Mouse (Mus musculus) lung, postnatal 0 days (tissue): Measurements from ENCODE around the gene Pak1. TPM values are rescaled to one million over a fixed set of nuclear protein-coding genes. Genes with fewer than 3 reads are reported as not detected.

Experiments used
- ATAC-seq: fragments of 200-750 bp; cut with Nextera tagmentation; 2 replicates; pipeline ENCODE4 v1.8.0; 2017; ENCODE audit warnings: moderate library complexity
- DNase-seq: peaks from one replicate; pipeline ENCODE4 v3.0.0-alpha.2; 2016; ENCODE audit warnings: low spot score
- H3K27ac ChIP-seq: fragments of 300-500 bp; sonication (generic); 2 replicates; pipeline ENCODE4 v1.5.1; 2014; ENCODE audit warnings: antibody characterized with exemption, mild to moderate bottlenecking, low read length, mixed read lengths
- H3K27me3 ChIP-seq: fragments of 300-500 bp; sonication (generic); replicated peaks from 2 replicates; pipeline ENCODE4 v1.6.1; 2014; ENCODE audit warnings: low read length, mixed read lengths; ENCODE audit not compliant: insufficient read depth
- H3K36me3 ChIP-seq: fragments of 300-500 bp; sonication (generic); 2 replicates; pipeline ENCODE4 v1.6.1; 2014; ENCODE audit warnings: low read length, mixed read lengths; ENCODE audit not compliant: insufficient read depth
- H3K4me1 ChIP-seq: fragments of 300-500 bp; sonication (generic); 2 replicates; pipeline ENCODE4 v1.6.1; 2014; ENCODE audit warnings: antibody characterized with exemption, low read depth, low read length, mixed read lengths; ENCODE audit not compliant: insufficient read depth
- H3K4me2 ChIP-seq: fragments of 300-500 bp; sonication (generic); replicated peaks from 2 replicates; pipeline ENCODE4 v1.6.1; 2014; ENCODE audit warnings: low read depth, mild to moderate bottlenecking, low read length, moderate library complexity, mixed read lengths
- H3K4me3 ChIP-seq: fragments of 300-500 bp; sonication (generic); 2 replicates; pipeline ENCODE4 v1.5.1; 2014; ENCODE audit warnings: low read depth, low read length
- H3K9ac ChIP-seq: fragments of 300-500 bp; sonication (generic); replicated peaks from 2 replicates; pipeline ENCODE4 v1.6.1; 2014; ENCODE audit warnings: low read depth, mild to moderate bottlenecking
- H3K9me3 ChIP-seq: fragments of 300-500 bp; sonication (generic); 2 replicates; pipeline ENCODE4 v1.6.1; 2016; ENCODE audit warnings: low read length, mixed read lengths
- CTCF ChIP-seq: IDR thresholded peaks from 2 replicates; pipeline ENCODE4 v1.5.1; 2016; ENCODE audit warnings: antibody characterized with exemption, mild to moderate bottlenecking
- EP300 ChIP-seq: IDR thresholded peaks from 2 replicates; pipeline ENCODE4 v1.6.1; 2016; ENCODE audit warnings: antibody characterized with exemption, mild to moderate bottlenecking, control low read depth
- WGBS: fragments of 180-500 bp; shearing (Covaris S2); extraction: QIAGEN DNeasy Blood & Tissue Kit; methylation state at CpG from one replicate; pipeline ENCODE4 v1.1.7; 2014; 5-methylcytosine and 5-hydroxymethylcytosine counted together
- polyA plus RNA-seq: library from polyadenylated mRNA; unstranded; fragments of >200 nt; fragmentation: Nextera tagmentation; extraction: Ambion mirVana; gene quantifications from 2 replicates; pipeline ENCODE4 v1.2.1, GENCODE M21; 2015

Gene Pak1
- polyA plus RNA-seq, 1 experiment from 2014 or later, result 6.9 TPM

DNA sequence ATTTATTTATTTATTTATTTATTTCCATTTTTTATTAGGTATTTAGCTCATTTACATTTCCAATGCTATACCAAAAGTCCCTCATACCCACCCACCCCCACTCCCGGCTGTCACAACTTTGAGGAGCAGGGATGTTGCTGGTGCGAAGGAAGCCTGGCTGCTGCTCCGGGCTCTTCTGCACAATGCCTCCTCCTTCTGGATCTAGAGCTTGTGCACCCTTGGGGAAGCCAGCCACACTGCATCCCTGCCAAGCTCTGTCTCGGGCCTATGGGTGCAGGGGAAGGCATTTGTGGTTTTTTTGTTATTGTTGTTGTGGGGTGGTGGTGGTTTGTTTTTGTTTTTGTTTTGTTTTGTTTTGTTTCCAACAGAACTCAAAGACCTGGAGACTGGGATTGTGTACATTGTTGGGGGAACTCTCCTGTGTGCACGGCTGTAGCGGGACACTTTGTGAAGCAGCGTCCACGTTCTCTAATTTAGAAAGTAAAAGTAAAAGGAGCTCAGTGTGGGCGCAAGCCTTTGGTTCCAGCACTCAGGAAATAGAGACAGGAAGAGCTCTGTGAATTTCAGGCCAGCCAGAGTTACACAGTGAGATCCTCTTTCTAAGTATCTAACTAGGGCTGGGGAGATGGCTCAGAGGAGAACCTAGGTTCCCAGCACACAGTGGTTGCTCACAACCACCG, 39.7 kb upstream of the Pak1 start:
- Histone ChIP-seq H3K27ac (peak overlapping the region; percentile 93), H3K27me3 (no peaks in the 10 kb centered on the region), H3K4me1 (no peaks in the 10 kb centered on the region), H3K36me3 (no peaks in the 10 kb centered on the region), H3K9ac (peak overlapping the region; percentile 47), H3K4me3 (peak overlapping the region; percentile 45), H3K9me3 (no peaks in the 10 kb centered on the region), H3K4me2 (peak overlapping the region; percentile 57)
- ATAC-seq (peak; percentile 64), DNase-seq (peak; percentile 62)
- TF ChIP-seq EP300, result no peak
- no peak for TF ChIP-seq CTCF
- WGBS, result 28% methylated on average over 10 of the region's 10 CpGs

DNA sequence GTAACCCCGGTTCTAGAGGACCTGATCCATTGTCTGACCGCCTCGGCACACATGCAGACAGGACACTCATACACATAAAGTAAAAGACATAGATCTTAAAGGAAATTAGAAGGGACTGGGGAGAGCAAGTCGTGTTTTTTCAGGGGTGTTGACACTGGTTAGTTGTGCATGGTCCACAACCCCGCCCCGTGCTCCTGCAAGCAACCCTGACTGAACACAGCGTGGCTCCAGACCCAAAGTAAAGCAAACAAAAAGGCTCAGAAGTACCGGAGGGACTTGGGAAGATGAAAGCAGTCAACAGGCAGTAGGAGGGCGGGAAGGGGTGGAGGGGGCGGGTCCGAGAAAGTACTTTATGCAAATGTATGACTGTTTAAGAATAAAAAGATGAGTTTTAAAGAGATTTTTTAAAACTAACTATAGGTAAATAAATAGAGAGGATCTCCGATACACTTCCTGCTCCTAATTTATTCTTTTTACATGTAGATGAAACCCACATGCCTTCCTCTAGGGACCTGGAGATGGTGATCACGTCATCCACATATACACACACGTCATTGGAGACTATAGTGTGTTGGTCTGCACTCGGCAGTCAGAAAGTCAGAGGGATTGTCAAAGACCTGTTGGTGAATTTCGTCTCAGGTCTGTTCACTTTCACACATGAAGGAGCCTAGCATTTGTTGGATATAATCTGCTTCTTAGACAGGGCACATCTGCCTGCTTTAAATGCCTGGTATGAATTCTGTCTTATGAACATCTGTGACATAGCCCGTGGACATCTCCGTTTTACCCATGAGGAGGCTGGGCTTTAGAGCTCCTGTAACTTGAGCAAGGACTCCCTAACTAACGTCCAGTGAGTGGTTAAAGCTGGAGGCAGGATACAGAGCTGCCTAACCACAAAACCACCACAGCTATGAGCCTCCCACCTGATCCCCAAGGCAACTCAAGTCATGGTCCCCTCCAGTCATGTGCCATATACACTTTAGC, 38.8 kb upstream of the Pak1 start:
- peak; percentile 49 for DNase-seq
- ATAC-seq, result peak; percentile 73
- H3K9ac ChIP-seq, result peak overlapping the region; percentile 47

DNA sequence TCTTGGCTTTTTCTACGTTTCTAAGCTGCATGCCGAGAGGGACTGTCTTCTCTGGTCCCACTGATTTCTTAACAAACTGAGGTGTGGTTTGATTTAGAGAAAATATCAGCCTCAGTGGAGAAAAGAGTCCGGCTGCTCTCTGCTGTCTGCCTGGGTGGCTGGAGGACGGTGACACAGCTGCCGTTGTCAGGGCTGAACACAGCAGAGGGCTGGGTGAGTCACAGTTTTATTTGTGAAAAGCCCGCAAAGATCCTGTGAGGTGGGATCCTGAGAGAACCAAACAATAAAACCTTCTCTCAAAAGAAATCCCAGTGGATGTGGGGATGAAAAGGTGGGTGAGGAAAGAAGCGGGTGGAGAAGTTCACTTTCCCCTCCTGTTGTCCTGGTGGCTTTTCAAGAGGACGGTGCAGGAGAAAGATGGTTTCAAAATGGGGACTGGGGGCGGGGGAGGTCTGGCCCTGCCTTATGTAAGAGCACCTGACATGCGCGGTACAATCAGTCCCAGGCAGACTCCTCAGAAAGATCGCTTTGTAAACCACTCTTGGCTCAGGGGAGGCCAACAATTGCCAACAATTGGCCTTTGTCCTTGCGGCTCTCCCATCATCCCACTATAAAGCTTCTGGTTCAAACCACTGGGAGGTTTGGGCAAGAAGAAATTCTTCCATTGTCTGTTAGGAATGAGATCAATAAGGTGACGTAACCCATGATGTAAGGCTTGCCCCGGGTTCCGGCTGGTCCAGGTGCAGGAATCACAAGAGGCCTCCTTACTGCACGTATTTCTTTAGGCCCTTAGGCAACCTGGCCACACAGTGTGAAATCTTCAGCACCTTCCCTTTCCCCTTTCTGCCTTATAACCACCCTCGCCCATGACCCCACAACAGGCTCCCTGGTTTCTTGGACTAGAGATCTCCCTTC, 31.1 kb upstream of the Pak1 start:
- 45% methylated on average over 18 of the region's 18 CpGs for WGBS

More for the DNA sequence above, 38.8 kb upstream of the Pak1 start:
- no peak for TF ChIP-seq EP300
- TF ChIP-seq CTCF, result no peak; the same call in 1 of the 2 replicates
- Histone ChIP-seq H3K4me2 (peak overlapping the region; percentile 57), H3K4me1 (no peaks in the 10 kb centered on the region), H3K27me3 (no peaks in the 10 kb centered on the region), H3K4me3 (peak overlapping the region; percentile 45), H3K36me3 (no peaks in the 10 kb centered on the region), H3K9me3 (no peaks in the 10 kb centered on the region), H3K27ac (peak overlapping the region; percentile 93)
- WGBS, result 27% methylated on average over 19 of the region's 19 CpGs

DNA sequence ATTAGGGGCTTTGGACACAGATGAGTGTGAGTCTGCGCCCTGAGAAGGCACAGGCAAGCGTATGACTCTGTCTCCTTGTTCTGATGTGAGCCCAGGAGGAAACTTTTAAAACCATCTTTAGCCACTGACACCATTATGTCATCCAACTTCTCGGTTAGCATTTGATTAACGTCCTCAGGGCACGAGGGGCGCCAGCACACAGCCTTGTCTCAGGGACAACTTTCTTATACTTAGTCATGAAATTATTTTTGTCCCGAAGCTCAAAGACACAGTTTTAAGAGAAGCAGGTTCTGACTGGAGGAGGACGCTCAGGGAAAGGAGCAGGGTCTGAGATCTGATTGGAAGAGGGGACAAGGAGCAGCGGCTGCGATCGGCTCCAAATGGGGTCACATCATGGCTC, 23.8 kb upstream of the Pak1 start:
- Histone ChIP-seq H3K9ac (no peak overlapping the region), H3K36me3 (no peaks in the 10 kb centered on the region), H3K27ac (no peak overlapping the region), H3K9me3 (no peaks in the 10 kb centered on the region), H3K4me3 (no peak overlapping the region), H3K27me3 (no peaks in the 10 kb centered on the region), H3K4me1 (no peaks in the 10 kb centered on the region), H3K4me2 (no peak overlapping the region)
- no peak for ATAC-seq
- TF ChIP-seq EP300 (no peak), CTCF (no peak)
- DNase-seq, result no peak
- WGBS, result 73% methylated on average over 11 of the region's 11 CpGs

More for the DNA sequence above, 31.1 kb upstream of the Pak1 start:
- Histone ChIP-seq H3K36me3 (no peaks in the 10 kb centered on the region), H3K9me3 (no peaks in the 10 kb centered on the region), H3K9ac (no peak overlapping the region), H3K27ac (no peak overlapping the region), H3K4me1 (no peaks in the 10 kb centered on the region), H3K4me2 (no peak overlapping the region), H3K27me3 (no peaks in the 10 kb centered on the region), H3K4me3 (no peak overlapping the region)
- ATAC-seq, result no peak
- no peak for TF ChIP-seq EP300
- no peak for TF ChIP-seq CTCF
- no peak for DNase-seq

DNA sequence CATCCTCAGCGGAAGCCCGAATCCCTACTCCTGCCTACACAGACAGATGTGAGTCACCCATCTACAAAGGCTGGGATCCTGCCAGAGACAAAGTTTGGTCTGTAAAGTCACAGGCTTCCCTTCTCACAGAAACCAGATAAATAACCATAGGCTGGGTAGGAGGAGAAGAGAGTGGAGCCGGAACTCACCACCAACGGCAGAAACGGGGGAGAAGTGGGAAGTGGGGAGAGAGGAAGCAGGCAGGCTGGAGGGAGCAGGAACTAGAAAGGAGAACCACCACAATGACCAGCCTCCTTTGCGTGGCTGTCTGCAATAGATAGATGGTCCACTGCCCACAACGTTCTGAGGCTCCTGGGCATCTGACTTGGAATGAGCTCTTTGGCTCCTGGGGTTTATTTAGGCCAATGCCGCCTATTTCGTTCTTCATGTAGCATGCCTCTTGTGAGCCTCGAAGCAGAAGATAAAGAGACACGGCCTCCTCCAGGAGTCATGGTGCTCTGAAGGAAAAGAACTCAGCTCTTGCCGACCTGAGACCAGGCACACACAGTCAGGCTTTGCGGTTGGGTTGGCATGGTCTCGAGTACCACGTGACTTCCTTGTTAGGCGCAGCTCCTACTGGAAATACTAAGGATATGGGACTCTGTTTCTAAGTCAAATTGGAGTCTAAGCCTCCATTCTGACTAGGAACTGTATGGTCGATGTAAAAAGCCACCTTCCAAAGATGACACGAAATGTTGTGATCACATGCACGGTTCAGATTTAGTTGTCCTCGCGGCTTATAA, 23.0 kb upstream of the Pak1 start:
- ATAC-seq, result no peak
- no peak overlapping the region for H3K4me2 ChIP-seq
- H3K9me3 ChIP-seq, result no peaks in the 10 kb centered on the region
- H3K36me3 ChIP-seq, result no peaks in the 10 kb centered on the region
- H3K27ac ChIP-seq, result no peak overlapping the region
- no peak overlapping the region for H3K4me3 ChIP-seq
- no peaks in the 10 kb centered on the region for H3K27me3 ChIP-seq
- 82% methylated on average over 21 of the region's 21 CpGs for WGBS
- DNase-seq, result no peak
- no peaks in the 10 kb centered on the region for H3K4me1 ChIP-seq
- TF ChIP-seq CTCF (no peak), EP300 (no peak)
- no peak overlapping the region for H3K9ac ChIP-seq
